Mouse (Mus musculus) layer of hippocampus, adult 2 months (tissue): Measurements from ENCODE around the gene Tesk2. TPM values are rescaled to one million over a fixed set of nuclear protein-coding genes. Genes with fewer than 3 reads are reported as not detected.

Experiments
- DNase-seq, 2 experiments: peaks; one replicate each; pipeline ENCODE4 v3.0.0; 2022; ENCODE audit warnings: low spot score in 2 of 2
- H3K27ac ChIP-seq: fragments of 200-600 bp; 2 replicates; pipeline ENCODE4 v1.8.1; 2022
- H3K4me3 ChIP-seq: fragments of 200-600 bp; 2 replicates; pipeline ENCODE4 v1.8.1; 2022; ENCODE audit warnings: mild to moderate bottlenecking
- CTCF ChIP-seq: fragments of 200-600 bp; conservative IDR thresholded peaks from 2 replicates; pipeline ENCODE4 v1.8.1; 2022; ENCODE audit warnings: antibody characterized with exemption, mild to moderate bottlenecking, moderate library complexity
- total RNA-seq, 2 experiments: library from RNA; stranded (reverse); gene quantifications; 2 replicates each; pipeline ENCODE4 v1.2.3; 2021

Gene Tesk2
- total RNA-seq, 2 experiments from 2014 or later, result 4.2 to 4.8 TPM

- DNase-seq, result no peak
- Histone ChIP-seq H3K27ac (no peak overlapping the region), H3K4me3 (no peak overlapping the region)
- TF ChIP-seq CTCF, result no peak
These were observed 6.7 kb downstream of the Tesk2 start for GRCm38 (mm10) chr4:116727401-116727800.

- H3K4me3 ChIP-seq, result no peak overlapping the region
- DNase-seq, result no peak
- no peak overlapping the region for H3K27ac ChIP-seq
- no peak for TF ChIP-seq CTCF
These were observed 8.8 kb downstream of the Tesk2 start for GRCm38 (mm10) chr4:116729532-116729931.

- DNase-seq, result no peak
- H3K27ac ChIP-seq, result no peak overlapping the region
- TF ChIP-seq CTCF, result no peak
These were observed 10.3 kb downstream of the Tesk2 start for GRCm38 (mm10) chr4:116731077-116731476.

GRCm38 (mm10) chr4:116732355-116732754 is 11.6 kb downstream of the Tesk2 start:
- Histone ChIP-seq H3K27ac (no peak overlapping the region), H3K4me3 (no peak overlapping the region)
- DNase-seq, result no peak
- no peak for TF ChIP-seq CTCF

More at GRCm38 (mm10) chr4:116731077-116731476, 10.3 kb downstream of the Tesk2 start:
- no peak overlapping the region for H3K4me3 ChIP-seq

GRCm38 (mm10) chr4:116734996-116735395 is 14.2 kb downstream of the Tesk2 start:
- no peak overlapping the region for H3K27ac ChIP-seq
- no peak for DNase-seq
- H3K4me3 ChIP-seq, result no peak overlapping the region
- TF ChIP-seq CTCF, result no peak

GRCm38 (mm10) chr4:116738972-116739751 is 18.4 kb downstream of the Tesk2 start:
- no peak overlapping the region for H3K27ac ChIP-seq
- no peak overlapping the region for H3K4me3 ChIP-seq
- no peak for DNase-seq
- TF ChIP-seq CTCF, result no peak

- no peak for TF ChIP-seq CTCF
- DNase-seq, result no peak
- no peak overlapping the region for H3K4me3 ChIP-seq
- no peak overlapping the region for H3K27ac ChIP-seq
These were observed 29.0 kb downstream of the Tesk2 start for GRCm38 (mm10) chr4:116749750-116750149.

GRCm38 (mm10) chr4:116761914-116762313 is 41.2 kb downstream of the Tesk2 start:
- TF ChIP-seq CTCF, result no peak
- DNase-seq, result no peak
- no peak overlapping the region for H3K4me3 ChIP-seq
- no peak overlapping the region for H3K27ac ChIP-seq

GRCm38 (mm10) chr4:116764001-116764400 is 43.3 kb downstream of the Tesk2 start:
- no peak overlapping the region for H3K27ac ChIP-seq
- no peak for TF ChIP-seq CTCF
- H3K4me3 ChIP-seq, result no peak overlapping the region
- DNase-seq, result no peak

- no peak for TF ChIP-seq CTCF
- H3K4me3 ChIP-seq, result no peak overlapping the region
- DNase-seq, result no peak
- H3K27ac ChIP-seq, result no peak overlapping the region
These were observed 47.8 kb downstream of the Tesk2 start for GRCm38 (mm10) chr4:116768510-116768909.

GRCm38 (mm10) chr4:116769060-116769459 is 48.3 kb downstream of the Tesk2 start:
- H3K4me3 ChIP-seq, result no peak overlapping the region
- no peak for TF ChIP-seq CTCF
- H3K27ac ChIP-seq, result no peak overlapping the region
- no peak for DNase-seq

- no peak overlapping the region for H3K4me3 ChIP-seq
- DNase-seq, result no peak
- no peak overlapping the region for H3K27ac ChIP-seq
- no peak for TF ChIP-seq CTCF
These were observed 55.6 kb downstream of the Tesk2 start for GRCm38 (mm10) chr4:116776391-116776790.

- no peak overlapping the region for H3K27ac ChIP-seq
- DNase-seq, result no peak
- H3K4me3 ChIP-seq, result no peak overlapping the region
- no peak for TF ChIP-seq CTCF
These were observed 56.3 kb downstream of the Tesk2 start for GRCm38 (mm10) chr4:116777079-116777478.

- TF ChIP-seq CTCF, result no peak
- H3K4me3 ChIP-seq, result no peak overlapping the region
- DNase-seq, result no peak
These were observed 59.8 kb downstream of the Tesk2 start for GRCm38 (mm10) chr4:116780541-116780940.

More at GRCm38 (mm10) chr4:116780541-116780940, 59.8 kb downstream of the Tesk2 start:
- no peak overlapping the region for H3K27ac ChIP-seq
